ENCODE assay signal across 11 mouse cellular contexts in genomic region chr1:130512798-130513405, GRCm38 (mm10). TPM values are rescaled to one million over a fixed set of nuclear protein-coding genes. Genes with fewer than 3 reads are reported as not detected.
A peak's percentile ranks its signal among the peaks of the same experiment; 100 is the strongest.
DNase-seq lines count a peak whose midpoint lies in the region; ATAC-seq and TF ChIP-seq lines count a peak whose summit lies in the region.
"Had no signal": no experiment of that assay in that cellular context is flagged by ENCODE, and none has a peak within 500 bp of the region (broad histone marks: within the 10 kb centered on the region; RNA-seq: fewer than 3 reads in every experiment).

No protein-coding gene starts in this region.

- 69% methylated on average over 4 of the region's 4 CpGs for WGBS in liver, adult 2 months
- 85% methylated on average over 4 of the region's 4 CpGs for WGBS in hindbrain, embryonic 11.5 days

- H3K36me3 ChIP-seq in liver, adult 2 months (ENCODE audit: control insufficient read depth, insufficient read depth, low read length), result no peaks in the 10 kb centered on the region
- H3K36me3 ChIP-seq in hindbrain, embryonic 11.5 days (ENCODE audit: control insufficient read depth, insufficient read depth, low read length), result no peaks in the 10 kb centered on the region
- H3K36me3 ChIP-seq: liver, embryonic 15.5 days had no signal

- no peak overlapping the region for H3K4me3 ChIP-seq in liver, adult 2 months (ENCODE audit: insufficient read depth, low read depth, low read length)
- no peak overlapping the region for H3K4me3 ChIP-seq in hindbrain, embryonic 11.5 days (ENCODE audit: low read depth, low read length)
- H3K4me3 ChIP-seq: liver, embryonic 15.5 days had no signal

- peak; percentile 14; the same call in 1 of the 2 replicates for ATAC-seq in granulocyte monocyte progenitor cell, adult 5-6 weeks (replicated peaks; ENCODE audit: poor library complexity, severe bottlenecking)
- no peak for ATAC-seq in erythroblast, adult 5-6 weeks (replicated peaks; ENCODE audit: low FRiP score, poor library complexity, severe bottlenecking)
- no peak for ATAC-seq in hindbrain, embryonic 11.5 days (ENCODE audit: low FRiP score)

- no peaks in the 10 kb centered on the region for H3K79me2 ChIP-seq in liver, adult 2 months (ENCODE audit: control insufficient read depth, insufficient read depth, low read length)

- H3K9me3 ChIP-seq in hindbrain, embryonic 11.5 days (ENCODE audit: control insufficient read depth, low read length), result no peaks in the 10 kb centered on the region
- H3K9me3 ChIP-seq: liver, embryonic 15.5 days had no signal

- H3K4me1 ChIP-seq in liver, adult 2 months (ENCODE audit: control insufficient read depth, insufficient read depth, low read length), result no peaks in the 10 kb centered on the region; the same call in 1 of the 2 replicates
- no peaks in the 10 kb centered on the region for H3K4me1 ChIP-seq in hindbrain, embryonic 11.5 days (replicated peaks; ENCODE audit: control insufficient read depth, insufficient read depth, low read length)

- DNase-seq in gastrocnemius, adult 18-20 months (ENCODE audit: low spot score), result peak; percentile 39
- no peak for DNase-seq in gastrocnemius, postnatal 4 days (ENCODE audit: low spot score in 2 of 2)
- DNase-seq in liver, adult 2 months (ENCODE audit: extremely low read depth, low read depth, low spot score), result peak; percentile 33
- no peak for DNase-seq in liver
- DNase-seq in lung, postnatal 10 days, result peak; percentile 34
- DNase-seq in hindbrain, embryonic 11.5 days (ENCODE audit: low spot score), result no peak
- DNase-seq: B cell, adult 2 months; gastrocnemius, postnatal 25 days had no signal

- TF ChIP-seq CTCF in liver, adult 2 months (IDR thresholded peaks at IDR 0.05; ENCODE audit: low read depth, low read length), result no peak

- H3K4me2 ChIP-seq in hindbrain, embryonic 11.5 days (replicated peaks; ENCODE audit: low read depth, low read length), result no peak overlapping the region
- H3K4me2 ChIP-seq: liver, embryonic 15.5 days had no signal

- no peak overlapping the region for H3K9ac ChIP-seq in liver, adult 2 months (ENCODE audit: low read depth, low read length)
- H3K9ac ChIP-seq in hindbrain, embryonic 11.5 days (ENCODE audit: low read depth, low read length), result no peak overlapping the region
- H3K9ac ChIP-seq: liver, embryonic 15.5 days had no signal

- no peak for TF ChIP-seq POLR2A in liver, adult 2 months (IDR thresholded peaks at IDR 0.05; ENCODE audit: extremely low read depth, insufficient read depth, low read length)

- H3K27ac ChIP-seq in liver, adult 2 months (replicated peaks; ENCODE audit: insufficient read depth, low read depth, low read length), result peak overlapping the region; percentile 50
- H3K27ac ChIP-seq in hindbrain, embryonic 11.5 days (ENCODE audit: low read depth, low read length), result no peak overlapping the region
- H3K27ac ChIP-seq: liver, embryonic 15.5 days had no signal

- no peaks in the 10 kb centered on the region for H3K27me3 ChIP-seq in liver, adult 2 months (ENCODE audit: control insufficient read depth, insufficient read depth, low read length)
- H3K27me3 ChIP-seq in hindbrain, embryonic 11.5 days (ENCODE audit: control insufficient read depth, insufficient read depth, low read length), result no peaks in the 10 kb centered on the region
- H3K27me3 ChIP-seq: liver, embryonic 15.5 days had no signal

RNA-seq across cellular contexts. Expression of gene Cd55, which starts 50.4 kb away (rescaled TPM):
- 10 to 100 TPM; 54.3 to 62.2 TPM for total RNA-seq in gastrocnemius, adult 18-20 months (2021)
- 10 to 100 TPM; 37.8 to 41.9 TPM for total RNA-seq in gastrocnemius, postnatal 4 days (2021)
- total RNA-seq in liver, adult 2 months (2014; rRNA removed), result 21.9 and 27.9 TPM in 2 replicates
- polyA plus RNA-seq in liver, adult 2 months (2012; rRNA removed), result 3.0 and 4.7 TPM in 2 replicates
- 8.1 TPM in 1 of 2 replicates, not detected in the other for total RNA-seq in granulocyte monocyte progenitor cell, adult 5-6 weeks (2014; fragmentation: Nextera tagmentation)
- 0.78 and 2.2 TPM in 2 replicates for total RNA-seq in granulocyte monocyte progenitor cell, adult 5-6 weeks (2017)
- 51.5 and 52.9 TPM in 2 replicates for total RNA-seq in erythroblast, adult 5-6 weeks (2015; ENCODE audit: low replicate concordance)
- total RNA-seq in erythroblast, adult 5-6 weeks (2017; ENCODE audit: low replicate concordance), result 28.6 and 29.1 TPM in 2 replicates
- 4.0 and 6.0 TPM in 2 replicates for polyA plus RNA-seq in hindbrain, embryonic 11.5 days (2014; fragmentation: Nextera tagmentation; extraction: Ambion mirVana)

Comparison
In these comparisons a context has a peak if more than half of its experiments do, and no peak if none do; other contexts are left out.
1. DNase-seq: peak in gastrocnemius, adult 18-20 months (single experiment), liver, adult 2 months (single experiment) and lung, postnatal 10 days (single experiment); none in gastrocnemius, postnatal 4 days (0 of 2), liver (single experiment) and hindbrain, embryonic 11.5 days (single experiment).